Mouse (Mus musculus) inflammation-experienced regulatory T-cells, adult 6 months (primary cell): ENCODE data around the gene Paqr6. TPM values are rescaled to one million over a fixed set of nuclear protein-coding genes. Genes with fewer than 3 reads are reported as not detected.

Source experiments
- ATAC-seq: one replicate; pipeline ENCODE4 v1.8.0; 2017
- polyA plus RNA-seq, 3 experiments: library from polyadenylated mRNA; unstranded; fragments of 100-300 nt; shearing (Covaris generic); gene quantifications; one replicate each; pipeline ENCODE4 v1.2.1; 2017

The Paqr6 gene
- polyA plus RNA-seq, 3 experiments from 2014 or later = not detected

- ATAC-seq = no peak
Measured at GRCm38 (mm10) chr3:88411681-88412080, 47.3 kb downstream of the Paqr6 start.

- no peak for ATAC-seq
Measured at GRCm38 (mm10) chr3:88412636-88413035, 48.3 kb downstream of the Paqr6 start.

GRCm38 (mm10) chr3:88415668-88416067 lies 51.3 kb downstream of the Paqr6 start:
- ATAC-seq = no peak

GRCm38 (mm10) chr3:88418016-88418415 lies 53.6 kb downstream of the Paqr6 start:
- ATAC-seq = no peak

Other genes with a start within 250 kb of the Paqr6 start
- gene Mef2d, start 222.2 kb upstream of the Paqr6 start, polyA plus RNA-seq = 10 to 100 TPM; 16.6 to 32.0 (median 27.7) TPM
- not detected for gene Rhbg, start 109.9 kb upstream of the Paqr6 start, polyA plus RNA-seq
- not detected for gene Gm38392, start 77.4 kb upstream of the Paqr6 start, polyA plus RNA-seq
- gene Tsacc, start 67.6 kb upstream of the Paqr6 start, polyA plus RNA-seq = 1 to 10 TPM; 2.3 to 6.2 (median 3.6) TPM
- 100 to 1,000 TPM; 157 to 218 (median 188) TPM for gene Cct3, start 67.5 kb upstream of the Paqr6 start, polyA plus RNA-seq
- gene Glmp, start 39.6 kb upstream of the Paqr6 start, polyA plus RNA-seq = 100 to 1,000 TPM; 335 to 443 (median 344) TPM
- gene Tmem79, start 28.4 kb upstream of the Paqr6 start, polyA plus RNA-seq = 1 to 10 TPM; 1.2 to 2.4 (median 1.8) TPM
- gene Smg5, start 28.3 kb upstream of the Paqr6 start, polyA plus RNA-seq = 10 to 100 TPM; 26.1 to 47.1 (median 37.8) TPM
- not detected for gene Bglap3, start 8.2 kb downstream of the Paqr6 start, polyA plus RNA-seq
- not detected for gene Bglap2, start 14.1 kb downstream of the Paqr6 start, polyA plus RNA-seq
- gene Bglap, start 19.9 kb downstream of the Paqr6 start, polyA plus RNA-seq = not detected
- gene Pmf1, start 45.7 kb downstream of the Paqr6 start, polyA plus RNA-seq = 100 to 1,000 TPM in 1 of 3 experiments, 10 to 100 TPM in 2; 46.3 to 105 (median 50.5) TPM
- 10 to 100 TPM; 11.2 to 14.6 (median 14.4) TPM for gene Slc25a44, start 60.6 kb downstream of the Paqr6 start, polyA plus RNA-seq
- 10 to 100 TPM; 24.5 to 49.0 (median 28.3) TPM for gene Sema4a, start 96.6 kb downstream of the Paqr6 start, polyA plus RNA-seq
- 1 to 10 TPM; 2.6 to 8.0 (median 4.0) TPM for gene Lmna, start 145.4 kb downstream of the Paqr6 start, polyA plus RNA-seq
- gene Mex3a, start 167.8 kb downstream of the Paqr6 start, polyA plus RNA-seq = under 1 TPM; 0.17 to 0.20 (median 0.18) TPM
- gene Rab25, start 183.7 kb downstream of the Paqr6 start, polyA plus RNA-seq = not detected
- 100 to 1,000 TPM; 149 to 189 (median 187) TPM for gene Lamtor2, start 188.5 kb downstream of the Paqr6 start, polyA plus RNA-seq
- gene Ubqln4, start 189.2 kb downstream of the Paqr6 start, polyA plus RNA-seq = 10 to 100 TPM in 2 of 3 experiments, 1 to 10 TPM in 1; 9.8 to 15.5 (median 12.1) TPM
- 100 to 1,000 TPM; 131 to 197 (median 161) TPM for gene Ssr2, start 211.3 kb downstream of the Paqr6 start, polyA plus RNA-seq
- 10 to 100 TPM; 37.5 to 56.4 (median 46.5) TPM for gene Arhgef2, start 241.4 kb downstream of the Paqr6 start, polyA plus RNA-seq